10 mouse cellular contexts compared by ENCODE assay signal in genomic region chr2:80013060-80013459, GRCm38 (mm10).
DNase-seq lines count a peak whose midpoint lies in the region; ATAC-seq and TF ChIP-seq lines count a peak whose summit lies in the region.
"Had no signal": no experiment of that assay in that cellular context is flagged by ENCODE, and none has a peak within 500 bp of the region (broad histone marks: within the 10 kb centered on the region; RNA-seq: fewer than 3 reads in every experiment).

No protein-coding gene starts in this region.

- no peak overlapping the region for H3K27ac ChIP-seq in lung, embryonic 14.5 days (ENCODE audit: low read depth)
- no peak overlapping the region for H3K27ac ChIP-seq in intestine, embryonic 16.5 days (ENCODE audit: low read length)
- H3K27ac ChIP-seq: embryonic facial prominence, embryonic 12.5 days; liver, embryonic 14.5 days had no signal

- peak; percentile 91 for ATAC-seq in lung, embryonic 14.5 days (ENCODE audit: insufficient read depth)
- peak; percentile 46 for ATAC-seq in intestine, embryonic 16.5 days
- ATAC-seq in cerebellum, adult (ENCODE audit: insufficient number of reproducible peaks, low FRiP score, low TSS enrichment), result no peak

- no peak for TF ChIP-seq CTCF in lung, embryonic 14.5 days (IDR thresholded peaks at IDR 0.05; ENCODE audit: low read depth)
- TF ChIP-seq CTCF in lung, adult 2 months (IDR thresholded peaks at IDR 0.05; ENCODE audit: insufficient read depth, low read length), result no peak

- 0 out of 2 replicates have a peak, but pooled peaks cover 3% of the 10 kb centered on the region for H3K4me1 ChIP-seq in lung, embryonic 14.5 days (ENCODE audit: insufficient read depth)
- H3K4me1 ChIP-seq in lung, adult 2 months (ENCODE audit: control insufficient read depth, insufficient read depth, low read length), result no peaks in the 10 kb centered on the region
- H3K4me1 ChIP-seq in intestine, embryonic 16.5 days (ENCODE audit: control insufficient read depth, insufficient read depth, low read length), result no peaks in the 10 kb centered on the region; the same call in 1 of the 2 replicates
- H3K4me1 ChIP-seq: embryonic facial prominence, embryonic 12.5 days had no signal

- H3K4me2 ChIP-seq in lung, embryonic 14.5 days, result no peak overlapping the region
- no peak overlapping the region for H3K4me2 ChIP-seq in intestine, embryonic 16.5 days (ENCODE audit: low read depth, low read length)
- H3K4me2 ChIP-seq: embryonic facial prominence, embryonic 12.5 days had no signal

- no peaks in the 10 kb centered on the region for H3K27me3 ChIP-seq in lung, embryonic 14.5 days (ENCODE audit: insufficient read depth, low read length)
- H3K27me3 ChIP-seq in intestine, embryonic 16.5 days (replicated peaks; ENCODE audit: control insufficient read depth, insufficient read depth, low read length), result no peaks in the 10 kb centered on the region
- H3K27me3 ChIP-seq: embryonic facial prominence, embryonic 12.5 days had no signal

- H3K4me3 ChIP-seq in lung, embryonic 14.5 days (ENCODE audit: low read depth, low read length), result no peak overlapping the region
- H3K4me3 ChIP-seq in lung, adult 2 months (replicated peaks; ENCODE audit: extremely low read depth, low read depth, low read length), result no peak overlapping the region
- no peak overlapping the region for H3K4me3 ChIP-seq in intestine, embryonic 16.5 days (ENCODE audit: low read length)
- H3K4me3 ChIP-seq: embryonic facial prominence, embryonic 12.5 days had no signal

- intact Hi-C loops in heart, postnatal 25 days (cut with DNase I), result no loop called here

- DNase-seq in heart, adult 11 months, result peak; percentile 89
- no peak for DNase-seq in heart, postnatal 25 days (ENCODE audit: low spot score)
- peak; percentile 94 for DNase-seq in lung, embryonic 14.5 days
- DNase-seq in lung, adult 2 months, result no peak
- DNase-seq in lung, postnatal 36 days, result peak; percentile 45
- DNase-seq in T-cell, adult 2 months (ENCODE audit: low spot score), result no peak

- WGBS in lung, embryonic 14.5 days, result 27% methylated on average over 4 of the region's 4 CpGs
- WGBS in lung, adult 2 months, result 53% methylated on average over 4 of the region's 4 CpGs
- 42% methylated on average over 4 of the region's 4 CpGs for WGBS in intestine, embryonic 16.5 days

- H3K36me3 ChIP-seq in lung, embryonic 14.5 days (ENCODE audit: insufficient read depth), result no peaks in the 10 kb centered on the region
- no peaks in the 10 kb centered on the region for H3K36me3 ChIP-seq in intestine, embryonic 16.5 days (ENCODE audit: control insufficient read depth, insufficient read depth, low read length)
- H3K36me3 ChIP-seq: embryonic facial prominence, embryonic 12.5 days had no signal

- TF ChIP-seq POLR2A in lung, adult 2 months (IDR thresholded peaks at IDR 0.05; ENCODE audit: borderline replicate concordance, extremely low read depth, low read depth, low read length), result no peak

- no peaks in the 10 kb centered on the region for H3K9me3 ChIP-seq in lung, embryonic 14.5 days (ENCODE audit: low read depth, low read length)
- no peaks in the 10 kb centered on the region for H3K9me3 ChIP-seq in intestine, embryonic 16.5 days (ENCODE audit: control insufficient read depth, low read length)
- H3K9me3 ChIP-seq: embryonic facial prominence, embryonic 12.5 days had no signal

- H3K9ac ChIP-seq in lung, embryonic 14.5 days, result no peak overlapping the region
- H3K9ac ChIP-seq in intestine, embryonic 16.5 days (ENCODE audit: low read depth, low read length), result no peak overlapping the region
- H3K9ac ChIP-seq: embryonic facial prominence, embryonic 12.5 days; liver, embryonic 14.5 days had no signal

Comparison
In these comparisons a context has a peak if more than half of its experiments do, and no peak if none do; other contexts are left out.
1. DNase-seq: peak in heart, adult 11 months (single experiment), lung, embryonic 14.5 days (single experiment) and lung, postnatal 36 days (single experiment); none in heart, postnatal 25 days (single experiment), lung, adult 2 months (single experiment) and T-cell, adult 2 months (single experiment).